Comparison of ENCODE assay signal across 8 mouse cellular contexts in genomic region chr15:82354126-82354945, GRCm38 (mm10). TPM values are rescaled to one million over a fixed set of nuclear protein-coding genes. Genes with fewer than 3 reads are reported as not detected.
DNase-seq lines count a peak whose midpoint lies in the region; ATAC-seq lines count a peak whose summit lies in the region.

Gene Ndufa6 (minus strand): TSS chr15:82354322.

- H3K36me3 ChIP-seq in hindbrain, embryonic 12.5 days, result peaks cover 18% of the 10 kb centered on the region

- H3K27ac ChIP-seq in hindbrain, embryonic 12.5 days, result peak within 1 kb of the TSS; percentile 90

- H3K4me2 ChIP-seq in hindbrain, embryonic 12.5 days (replicated peaks), result peak within 1 kb of the TSS; percentile 90

- H3K9ac ChIP-seq in hindbrain, embryonic 12.5 days, result peak within 1 kb of the TSS; percentile 89

- H3K4me3 ChIP-seq in hindbrain, embryonic 12.5 days, result peak within 1 kb of the TSS; percentile 70

- WGBS in hindbrain, embryonic 12.5 days, result 2% methylated on average over 53 of the region's 57 CpGs

- ATAC-seq in hindbrain, embryonic 12.5 days (ENCODE audit: low FRiP score), result peak; percentile 99

- no peaks in the 10 kb centered on the region for H3K9me3 ChIP-seq in hindbrain, embryonic 12.5 days (replicated peaks)

- H3K27me3 ChIP-seq in hindbrain, embryonic 12.5 days, result no peaks in the 10 kb centered on the region

- DNase-seq in NIH3T3 (ENCODE audit: low read depth), result peak; percentile 99
- DNase-seq in cerebellum, postnatal 10 days, result peak; percentile 100
- DNase-seq in frontal cortex, postnatal 10 days (ENCODE audit: low spot score in 2 of 2), result peak; percentile 95 to 96
- DNase-seq in layer of hippocampus, postnatal 14 days (ENCODE audit: low spot score in 2 of 2), result peak; percentile 94 to 98
- DNase-seq in lung, postnatal 14 days, result peak; percentile 98
- peak; percentile 96 for DNase-seq in retina, adult 2 months (ENCODE audit: low read depth, low spot score)
- DNase-seq in thymus, postnatal 36 days, result peak; percentile 94 to 97

- H3K4me1 ChIP-seq in hindbrain, embryonic 12.5 days, result peaks cover 22% of the 10 kb centered on the region

RNA-seq across cellular contexts. Expression of gene Ndufa6, which starts in this region (rescaled TPM):
- 266 and 295 TPM in 2 replicates for polyA plus RNA-seq in hindbrain, embryonic 12.5 days (2016; fragmentation: Nextera tagmentation; extraction: Ambion mirVana)
- total RNA-seq in layer of hippocampus, postnatal 14 days (2021), result 100 to 1,000 TPM; 203 to 221 TPM

Comparison
In these comparisons a context has a peak if more than half of its experiments do, and no peak if none do; other contexts are left out.
1. Peak in every context shown above with its lines: DNase-seq, ATAC-seq, H3K4me3 ChIP-seq and H3K27ac ChIP-seq.